Mouse (Mus musculus) erythroblast, embryonic 14.5 days (primary cell): ENCODE results near the gene Galc.

ENCODE experiments used
- GATA1 ChIP-seq: IDR thresholded peaks from 2 replicates; pipeline ENCODE4 v1.6.1; 2012; ENCODE audit warnings: low read length, inconsistent platforms, mixed read lengths
- TAL1 ChIP-seq: IDR thresholded peaks from 3 replicates; pipeline ENCODE4 v1.6.1; 2012; ENCODE audit warnings: low read length, inconsistent platforms, mixed read lengths

GRCm38 (mm10) chr12:98283487-98283860, 24.2 kb upstream of the Galc start:
- TF ChIP-seq GATA1 (no peak), TAL1 (no peak)
